Mouse (Mus musculus) liver, embryonic 13.5 days (tissue): ENCODE results near the gene Efcab12. TPM values are rescaled to one million over a fixed set of nuclear protein-coding genes. Genes with fewer than 3 reads are reported as not detected.
A peak's percentile ranks its signal among the peaks of the same experiment; 100 is the strongest.
"Not testable (repeated sequence)": the region's sequence is repeated elsewhere in the genome, so short reads cannot be mapped to it uniquely, and the experiment has no call there.

Experiments
- ATAC-seq: fragments of 200-750 bp; cut with Nextera tagmentation; 2 replicates; pipeline ENCODE4 v1.8.0; 2017; ENCODE audit warnings: low read depth, mild to moderate bottlenecking, moderate number of reproducible peaks, moderate library complexity
- DNase-seq: peaks from one replicate; pipeline ENCODE4 v3.0.0; 2022
- H3K27ac ChIP-seq: fragments of 300-500 bp; sonication (generic); 2 replicates; pipeline ENCODE4 v1.5.1; 2015; ENCODE audit warnings: moderate library complexity, mild to moderate bottlenecking, inconsistent platforms
- H3K27me3 ChIP-seq: fragments of 300-500 bp; sonication (generic); 2 replicates; pipeline ENCODE4 v1.6.1; 2015; ENCODE audit warnings: mild to moderate bottlenecking, inconsistent platforms
- H3K36me3 ChIP-seq: fragments of 300-500 bp; sonication (generic); 2 replicates; pipeline ENCODE4 v1.6.1; 2015; ENCODE audit warnings: mild to moderate bottlenecking, inconsistent platforms
- H3K4me1 ChIP-seq: fragments of 300-500 bp; sonication (generic); replicated peaks from 2 replicates; pipeline ENCODE4 v1.6.1; 2015; ENCODE audit warnings: inconsistent platforms
- H3K4me2 ChIP-seq: fragments of 300-500 bp; sonication (generic); 2 replicates; pipeline ENCODE4 v1.6.1; 2015; ENCODE audit warnings: inconsistent platforms, mild to moderate bottlenecking, moderate library complexity
- H3K4me3 ChIP-seq: fragments of 300-500 bp; sonication (generic); replicated peaks from 2 replicates; pipeline ENCODE4 v1.5.1; 2015; ENCODE audit warnings: mild to moderate bottlenecking, inconsistent platforms
- H3K9ac ChIP-seq: fragments of 300-500 bp; sonication (generic); 2 replicates; pipeline ENCODE4 v1.6.1; 2015; ENCODE audit warnings: mild to moderate bottlenecking, inconsistent platforms
- H3K9me3 ChIP-seq: fragments of 300-500 bp; sonication (generic); replicated peaks from 2 replicates; pipeline ENCODE4 v1.6.1; 2016; ENCODE audit warnings: inconsistent platforms
- WGBS: fragments of 180-500 bp; shearing (Covaris S2); methylation state at CpG from one replicate; pipeline ENCODE4 v1.1.7; 2015; ENCODE audit not compliant: insufficient replicate concordance; 5-methylcytosine and 5-hydroxymethylcytosine counted together
- polyA plus RNA-seq: library from polyadenylated mRNA; unstranded; fragments of >200 nt; fragmentation: Nextera tagmentation; extraction: Ambion mirVana; gene quantifications from 2 replicates; pipeline ENCODE4 v1.2.1, GENCODE M21; 2015

Efcab12 gene
- polyA plus RNA-seq, 1 experiment from 2014 or later: 0.15 TPM

DNA sequence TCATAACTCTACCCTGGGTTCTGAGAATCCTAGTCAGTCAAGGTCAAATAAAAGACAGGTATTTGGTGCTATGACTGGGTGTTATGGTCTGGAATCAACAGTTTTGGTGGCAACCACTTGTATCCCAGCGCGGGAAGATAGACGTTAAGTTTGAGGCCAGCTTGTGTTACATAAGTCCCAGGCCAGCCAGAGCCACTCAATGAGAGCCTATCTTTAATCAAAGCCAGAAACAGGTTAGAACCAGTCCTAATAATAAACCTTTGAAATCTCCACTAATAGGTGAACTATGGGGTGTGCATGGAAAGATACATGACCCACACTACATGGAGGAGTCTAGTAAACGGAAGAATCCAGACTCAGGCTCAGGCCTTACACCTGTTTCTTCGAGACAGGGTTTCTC lies 533 bp upstream of the Efcab12 start:
- Histone ChIP-seq H3K36me3 (peaks cover 25% of the 10 kb centered on the region), H3K4me3 (peak overlapping the region; percentile 51), H3K4me2 (peak overlapping the region; percentile 78), H3K27ac (no peak overlapping the region), H3K9me3 (no peaks in the 10 kb centered on the region), H3K9ac (no peak overlapping the region), H3K27me3 (no peaks in the 10 kb centered on the region), H3K4me1 (peaks cover 20% of the 10 kb centered on the region)
- ATAC-seq (peak; percentile 33), DNase-seq (no peak)
- WGBS: 67% methylated on average over 5 of the region's 5 CpGs

DNA sequence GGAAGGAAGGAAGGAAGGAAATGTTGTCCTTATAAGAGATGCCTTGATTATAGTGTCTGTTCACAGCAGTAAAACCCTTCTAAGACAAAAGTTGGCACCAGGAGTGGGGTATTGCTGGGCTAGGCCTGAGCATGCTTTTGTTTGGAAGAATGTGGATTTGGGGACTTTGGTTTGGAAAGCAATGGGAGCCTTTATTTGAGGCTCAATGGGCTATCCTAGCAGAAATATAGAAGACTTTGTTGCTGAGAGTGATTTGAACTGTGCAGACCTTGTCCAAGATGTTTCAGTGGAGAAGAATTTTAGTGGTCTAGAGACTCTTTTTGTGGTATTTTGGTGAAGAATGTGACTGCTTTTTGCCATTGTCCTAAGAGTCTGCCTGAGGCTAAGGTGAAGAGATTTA lies 4.4 kb downstream of the Efcab12 start:
- no peak for ATAC-seq
- no peaks in the 10 kb centered on the region for H3K9me3 ChIP-seq
- H3K4me3 ChIP-seq: no peak overlapping the region
- no peaks in the 10 kb centered on the region for H3K27me3 ChIP-seq
- no peaks in the 10 kb centered on the region for H3K36me3 ChIP-seq
- H3K9ac ChIP-seq: no peak overlapping the region
- peaks cover 50% of the 10 kb centered on the region for H3K4me1 ChIP-seq
- no peak overlapping the region for H3K27ac ChIP-seq
- no peak for DNase-seq
- H3K4me2 ChIP-seq: no peak overlapping the region

DNA sequence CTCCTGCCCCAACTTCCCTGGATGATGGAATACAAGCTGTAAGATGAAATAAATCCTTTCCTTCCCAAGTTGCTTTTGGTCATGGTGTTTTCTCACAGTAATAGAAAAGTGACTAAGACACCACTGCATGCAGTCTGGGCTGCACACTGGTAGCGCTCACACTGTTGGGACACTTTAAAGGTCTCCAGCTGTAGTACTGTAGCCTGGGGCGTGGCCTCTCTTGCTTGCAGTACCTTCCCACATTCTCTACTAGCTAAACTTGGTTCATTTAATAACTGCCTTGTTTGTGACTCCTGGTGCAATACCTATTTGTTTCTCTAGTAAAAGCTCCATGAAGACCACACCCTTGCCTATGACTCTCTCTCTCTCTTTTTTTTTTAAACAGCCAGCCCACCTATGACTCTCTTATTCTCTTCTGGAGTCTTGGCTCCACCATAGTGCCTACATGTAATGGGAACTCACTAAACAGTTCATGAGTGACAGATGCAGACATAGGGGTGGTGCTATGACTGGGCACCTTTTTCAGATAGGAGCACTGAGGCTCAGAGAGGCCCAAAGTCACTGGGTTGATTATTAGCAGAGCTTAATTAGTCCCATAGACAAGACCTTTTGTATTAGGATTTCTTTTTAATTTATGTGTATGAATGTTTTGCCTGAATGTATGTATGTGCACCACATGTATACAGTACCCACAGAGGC lies 5.9 kb downstream of the Efcab12 start:
- Histone ChIP-seq H3K4me3 (no peak overlapping the region), H3K27ac (peak overlapping the region; percentile 50), H3K27me3 (no peaks in the 10 kb centered on the region), H3K4me1 (peaks cover 38% of the 10 kb centered on the region), H3K4me2 (no peak overlapping the region), H3K9me3 (no peaks in the 10 kb centered on the region), H3K9ac (0 out of 2 replicates have a peak overlapping the region, but pooled peaks have one; percentile 9), H3K36me3 (no peaks in the 10 kb centered on the region)
- 82% methylated on average over 2 of the region's 2 CpGs for WGBS
- DNase-seq: no peak
- ATAC-seq: peak; percentile 74; the same call in 1 of the 2 replicates

DNA sequence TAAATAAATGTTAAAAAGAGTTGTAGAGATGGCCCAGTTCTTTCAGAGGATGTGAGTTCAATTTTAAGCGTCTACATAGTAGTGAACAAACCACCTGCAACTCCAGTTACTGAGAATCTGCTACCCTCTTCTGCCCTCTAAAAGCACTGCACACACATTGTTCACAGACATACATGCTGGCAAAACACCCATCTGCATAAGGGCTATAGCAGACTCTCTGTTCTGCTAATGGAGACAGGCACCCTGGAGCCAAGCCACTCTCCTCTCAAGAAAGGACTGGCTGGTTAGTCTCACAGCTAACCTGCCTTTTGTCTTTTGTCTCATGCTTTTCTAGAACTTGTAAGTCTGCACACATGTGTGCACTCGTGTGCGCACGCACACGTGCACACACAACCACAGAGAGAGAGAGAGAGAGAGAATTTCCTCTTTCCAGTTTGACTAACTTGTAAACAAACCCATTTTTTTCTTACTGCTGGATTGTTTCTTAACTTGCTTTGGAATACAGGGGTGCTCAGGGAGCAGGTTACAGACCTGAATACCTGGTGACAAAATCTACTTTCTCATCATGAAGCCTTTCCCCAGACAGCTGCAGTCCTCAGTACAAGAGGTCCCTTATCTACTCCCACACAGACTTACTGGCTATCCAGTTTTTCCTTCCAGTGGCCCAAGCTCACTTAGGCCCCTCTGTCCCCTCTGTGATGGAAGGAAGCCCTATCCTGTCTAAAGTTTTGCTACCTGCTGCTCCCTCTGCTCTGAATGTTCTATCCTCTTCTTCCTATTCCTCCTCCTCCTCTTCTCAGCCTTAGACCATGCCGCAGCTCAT lies 7.2 kb downstream of the Efcab12 start:
- H3K4me3 ChIP-seq: no peak overlapping the region

DNA sequence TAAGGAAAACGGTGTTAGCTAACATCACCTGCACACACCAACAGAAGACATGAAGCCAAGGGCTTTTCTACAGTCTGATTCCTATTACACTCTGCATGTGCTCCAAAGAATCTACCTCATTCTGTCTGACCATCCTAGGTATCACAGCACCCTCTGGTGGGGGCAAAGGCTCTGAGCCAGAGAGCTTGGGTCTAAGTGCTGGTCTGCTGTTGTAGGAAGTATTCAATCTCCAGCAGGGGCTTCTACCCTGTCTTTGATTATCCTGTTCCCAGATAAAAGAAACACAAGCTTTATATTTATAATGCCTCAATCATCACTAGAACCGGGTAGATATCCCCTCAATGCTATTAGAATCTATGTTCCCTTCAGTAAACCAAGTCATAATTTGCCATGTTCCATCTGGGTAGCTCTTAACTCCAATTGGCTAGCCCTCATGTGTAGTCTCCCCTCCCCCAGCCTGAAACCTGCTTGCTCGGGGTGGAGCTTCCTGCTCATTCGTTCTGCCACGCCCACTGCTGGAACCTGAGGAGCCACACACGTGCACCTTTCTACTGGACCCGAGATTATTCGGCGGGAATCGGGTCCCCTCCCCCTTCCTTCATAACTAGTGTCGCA lies 14.3 kb downstream of the Efcab12 start:
- peak overlapping the region; percentile 42 for H3K9ac ChIP-seq

More for the DNA sequence above, 7.2 kb downstream of the Efcab12 start:
- Histone ChIP-seq H3K9ac (no peak overlapping the region), H3K4me1 (peaks cover 38% of the 10 kb centered on the region), H3K27ac (peak overlapping the region; percentile 15; the same call in 1 of the 2 replicates), H3K36me3 (no peaks in the 10 kb centered on the region), H3K9me3 (no peaks in the 10 kb centered on the region), H3K27me3 (no peaks in the 10 kb centered on the region), H3K4me2 (no peak overlapping the region)
- DNase-seq (no peak), ATAC-seq (peak; percentile 47)
- WGBS: 74% methylated on average over 6 of the region's 6 CpGs

DNA sequence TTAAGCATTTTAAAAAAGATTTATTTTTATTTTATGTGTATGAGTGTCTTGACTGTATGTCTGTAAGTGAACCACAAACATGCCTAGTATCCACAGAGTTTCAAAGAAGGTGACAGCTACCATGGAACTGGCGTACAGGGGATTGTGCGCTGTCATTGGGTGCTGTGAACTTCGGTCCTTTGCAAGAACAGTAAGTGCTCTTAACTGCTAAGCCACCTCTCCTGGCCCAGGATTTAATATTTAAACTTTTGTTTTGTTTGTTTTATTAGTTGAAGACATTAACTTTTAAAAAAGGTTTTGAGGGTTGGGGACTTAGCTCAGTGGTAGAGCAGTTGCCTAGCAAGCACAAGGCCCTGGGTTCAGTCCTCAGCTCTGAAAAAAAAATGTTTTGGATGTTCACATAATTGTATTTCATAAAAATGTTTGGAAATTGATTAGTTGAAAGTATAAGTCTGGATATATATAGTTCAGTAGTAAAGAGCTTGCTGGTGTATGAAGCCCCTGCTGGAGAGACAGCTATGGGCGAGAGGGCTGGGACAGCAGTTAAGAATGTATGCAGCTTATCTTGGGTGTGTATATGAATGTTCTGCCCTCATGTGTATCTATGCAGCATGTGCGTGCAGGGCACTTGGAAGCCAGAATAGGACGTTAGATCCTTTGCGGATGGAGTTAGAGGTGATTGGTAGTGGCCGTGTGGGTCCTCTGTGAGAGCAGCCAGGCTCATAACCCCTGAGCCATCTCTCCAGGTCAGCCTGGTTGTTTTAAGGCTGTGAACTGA lies 16.8 kb downstream of the Efcab12 start:
- H3K27ac ChIP-seq: peak overlapping the region; percentile 73
- H3K4me1 ChIP-seq: peaks cover 47% of the 10 kb centered on the region
- H3K27me3 ChIP-seq: no peaks in the 10 kb centered on the region
- H3K4me2 ChIP-seq: peak overlapping the region; percentile 37
- no peaks in the 10 kb centered on the region for H3K36me3 ChIP-seq
- peak overlapping the region; percentile 37 for H3K9ac ChIP-seq
- ATAC-seq: peak; percentile 79
- 50% methylated on average over 8 of the region's 8 CpGs for WGBS
- no peaks in the 10 kb centered on the region for H3K9me3 ChIP-seq
- DNase-seq: no peak
- H3K4me3 ChIP-seq: no peak overlapping the region; the same call in 1 of the 2 replicates

More for the DNA sequence above, 14.3 kb downstream of the Efcab12 start:
- peaks cover 47% of the 10 kb centered on the region for H3K4me1 ChIP-seq
- H3K36me3 ChIP-seq, H3K27me3 ChIP-seq, H3K9me3 ChIP-seq: not testable (repeated sequence)
- WGBS: 2% methylated on average over 6 of the region's 11 CpGs
- H3K27ac ChIP-seq: peak overlapping the region; percentile 69
- peak overlapping the region; percentile 48 for H3K4me2 ChIP-seq
- ATAC-seq (peak; percentile 93), DNase-seq (peak; percentile 42)
- peak overlapping the region; percentile 26 for H3K4me3 ChIP-seq

DNA sequence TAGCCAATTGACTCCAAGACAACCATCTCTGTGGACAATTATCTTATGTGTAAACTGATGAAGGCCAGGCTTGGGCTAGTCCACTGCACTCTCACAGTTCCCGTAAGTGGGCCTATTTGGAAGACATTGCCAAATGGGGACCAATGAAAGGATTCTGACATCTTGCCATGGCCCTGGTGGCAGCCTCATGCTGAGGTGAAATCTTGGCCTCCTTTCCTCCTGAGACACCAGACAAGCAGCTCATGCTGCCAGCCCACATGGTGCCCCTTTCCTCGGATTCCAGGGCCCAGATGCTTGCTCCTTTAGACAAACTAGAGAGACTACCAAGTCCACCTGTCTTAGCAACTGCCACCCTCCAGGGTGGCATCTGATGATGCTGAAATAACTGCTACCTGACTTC lies 20.1 kb downstream of the Efcab12 start:
- WGBS: 74% methylated on average over 2 of the region's 2 CpGs
- H3K9ac ChIP-seq: no peak overlapping the region
- DNase-seq: no peak
- no peak overlapping the region for H3K4me3 ChIP-seq
- H3K4me2 ChIP-seq: no peak overlapping the region
- ATAC-seq: no peak
- no peak overlapping the region for H3K27ac ChIP-seq
- H3K36me3 ChIP-seq: no peaks in the 10 kb centered on the region
- no peaks in the 10 kb centered on the region for H3K9me3 ChIP-seq
- H3K27me3 ChIP-seq: no peaks in the 10 kb centered on the region
- peaks cover 50% of the 10 kb centered on the region for H3K4me1 ChIP-seq

DNA sequence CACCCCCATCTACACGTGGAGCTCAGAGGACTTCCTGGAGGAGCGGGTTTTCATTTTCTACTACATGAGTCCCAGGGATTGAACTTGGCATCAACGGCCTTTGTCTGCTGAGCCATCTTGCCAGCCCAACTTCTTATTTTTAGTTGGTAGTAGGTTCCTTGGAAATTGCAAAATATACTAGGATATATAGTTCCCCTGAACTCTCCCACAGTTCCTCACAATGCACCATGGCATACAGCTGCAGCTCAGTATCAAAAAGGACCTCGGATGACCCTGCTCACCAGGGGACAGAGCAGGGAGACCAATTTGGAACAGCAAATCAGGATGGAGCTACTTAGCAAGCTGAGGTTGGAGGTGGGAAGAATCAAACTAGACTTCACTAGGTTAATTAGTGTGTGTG lies 23.2 kb downstream of the Efcab12 start:
- H3K4me3 ChIP-seq: no peak overlapping the region
- H3K4me1 ChIP-seq: peaks cover 22% of the 10 kb centered on the region
- no peaks in the 10 kb centered on the region for H3K9me3 ChIP-seq
- ATAC-seq (no peak), DNase-seq (no peak)
- 60% methylated on average over 4 of the region's 4 CpGs for WGBS
- H3K4me2 ChIP-seq: no peak overlapping the region
- H3K36me3 ChIP-seq: no peaks in the 10 kb centered on the region
- no peak overlapping the region for H3K9ac ChIP-seq
- no peaks in the 10 kb centered on the region for H3K27me3 ChIP-seq
- no peak overlapping the region for H3K27ac ChIP-seq

DNA sequence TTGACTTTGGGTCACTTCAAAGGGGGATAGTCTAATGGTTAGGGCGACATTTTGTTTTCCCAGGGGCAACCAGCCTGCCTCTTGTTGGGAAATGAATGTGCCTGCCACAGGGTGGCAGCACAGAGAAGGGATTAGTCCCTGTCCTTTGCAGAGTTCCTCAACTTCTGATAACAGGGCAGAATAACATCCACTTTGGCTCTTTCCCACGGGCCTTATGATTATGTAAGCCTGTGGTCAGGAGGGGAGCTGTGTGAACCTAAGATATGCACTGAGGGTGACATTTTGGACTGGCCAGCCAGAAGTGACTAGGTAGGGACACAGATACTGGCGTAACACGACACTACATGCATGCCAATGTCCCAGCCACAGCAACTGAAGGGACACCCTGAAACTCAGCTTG lies 24.1 kb downstream of the Efcab12 start:
- Histone ChIP-seq H3K4me1 (peaks cover 18% of the 10 kb centered on the region), H3K4me2 (peak overlapping the region; percentile 25; the same call in 1 of the 2 replicates), H3K27ac (peak overlapping the region; percentile 35), H3K9ac (peak overlapping the region; percentile 43; the same call in 1 of the 2 replicates), H3K4me3 (no peak overlapping the region), H3K36me3 (no peaks in the 10 kb centered on the region), H3K9me3 (no peaks in the 10 kb centered on the region), H3K27me3 (no peaks in the 10 kb centered on the region)
- ATAC-seq: peak; percentile 74
- DNase-seq: peak; percentile 54
- WGBS: 13% methylated on average over 4 of the region's 4 CpGs

DNA sequence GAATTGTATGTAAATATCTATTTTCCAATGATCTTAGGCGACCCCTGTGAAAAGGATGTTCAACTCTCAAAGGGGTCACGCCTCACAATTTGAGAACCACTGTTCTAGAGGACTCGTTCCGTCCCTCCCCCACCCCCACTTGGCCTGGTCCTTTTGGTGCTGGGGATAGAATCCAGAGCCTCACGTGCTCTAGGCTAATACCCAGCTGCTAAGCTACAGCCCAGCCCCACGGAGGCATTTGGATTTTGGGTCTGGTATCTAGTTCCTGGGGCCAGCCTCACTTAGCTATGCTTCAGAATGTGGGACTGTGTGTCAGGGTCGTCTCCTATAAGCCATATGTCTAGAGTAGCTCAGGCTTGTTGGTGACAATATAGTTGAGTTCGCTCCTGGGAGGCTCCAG lies 26.6 kb downstream of the Efcab12 start:
- H3K36me3 ChIP-seq: peaks cover 10% of the 10 kb centered on the region
- H3K4me2 ChIP-seq: no peak overlapping the region
- DNase-seq (no peak), ATAC-seq (no peak)
- no peak overlapping the region for H3K9ac ChIP-seq
- H3K27ac ChIP-seq: no peak overlapping the region; the same call in 1 of the 2 replicates
- no peak overlapping the region for H3K4me3 ChIP-seq
- H3K4me1 ChIP-seq: peaks cover 29% of the 10 kb centered on the region
- WGBS: 72% methylated on average over 8 of the region's 8 CpGs
- no peaks in the 10 kb centered on the region for H3K27me3 ChIP-seq
- no peaks in the 10 kb centered on the region for H3K9me3 ChIP-seq
